Comparison of ENCODE assay signal across 8 mouse cellular contexts in genomic region chr3:9340788-9341187, GRCm38 (mm10).
DNase-seq lines count a peak whose midpoint lies in the region; ATAC-seq and TF ChIP-seq lines count a peak whose summit lies in the region.

No protein-coding gene starts in this region.

- H3K36me3 ChIP-seq in heart, embryonic 16.5 days (ENCODE audit: control insufficient read depth, insufficient read depth), result no peaks in the 10 kb centered on the region
- no peaks in the 10 kb centered on the region for H3K36me3 ChIP-seq in testis, adult 2 months (ENCODE audit: control insufficient read depth, insufficient read depth, low read length)

- no peaks in the 10 kb centered on the region for H3K9me3 ChIP-seq in heart, embryonic 16.5 days (replicated peaks; ENCODE audit: control insufficient read depth, low read length)

- peak overlapping the region; percentile 75 for H3K4me2 ChIP-seq in heart, embryonic 16.5 days (ENCODE audit: low read depth, low read length)

- H3K27me3 ChIP-seq in heart, embryonic 16.5 days (ENCODE audit: control insufficient read depth, insufficient read depth, low read length), result 0 out of 2 replicates have a peak, but pooled peaks cover 2% of the 10 kb centered on the region
- H3K27me3 ChIP-seq in testis, adult 2 months (ENCODE audit: control insufficient read depth, insufficient read depth, low read length), result no peaks in the 10 kb centered on the region

- H3K27ac ChIP-seq in cortical plate, adult 2 months (ENCODE audit: insufficient read depth, low read length), result no peak overlapping the region
- no peak overlapping the region for H3K27ac ChIP-seq in heart, embryonic 16.5 days (ENCODE audit: low read length)
- no peak overlapping the region for H3K27ac ChIP-seq in testis, adult 2 months (ENCODE audit: control insufficient read depth, insufficient read depth, low read depth, low read length)

- peak overlapping the region; percentile 64 for H3K9ac ChIP-seq in heart, embryonic 16.5 days (ENCODE audit: low read length)

- DNase-seq in gastrocnemius, adult 18-20 months (ENCODE audit: low spot score), result peak; percentile 28
- DNase-seq in gastrocnemius, postnatal 25 days, result no peak
- peak; percentile 74 for DNase-seq in kidney, postnatal 10 days
- DNase-seq in lung, postnatal 25 days (ENCODE audit: low spot score), result peak; percentile 43
- DNase-seq in c-Kit-positive CD71-positive TER-119-positive erythroid progenitor cells, embryonic 14.5 days (ENCODE audit: low spot score), result no peak

- WGBS in heart, embryonic 16.5 days, result 5% methylated on average over 15 of the region's 15 CpGs

- TF ChIP-seq CTCF in cortical plate, adult 2 months (IDR thresholded peaks at IDR 0.05; ENCODE audit: extremely low read depth, insufficient read depth, low read length), result no peak
- TF ChIP-seq CTCF in testis, adult 2 months (IDR thresholded peaks at IDR 0.05; ENCODE audit: control insufficient read depth, insufficient read depth, insufficient replicate concordance, low read depth, low read length), result no peak

- peak overlapping the region; percentile 30 for H3K4me3 ChIP-seq in cortical plate, adult 2 months (ENCODE audit: insufficient read depth, low read length)
- H3K4me3 ChIP-seq in heart, embryonic 16.5 days (ENCODE audit: low read length), result peak overlapping the region; percentile 49
- peak overlapping the region; percentile 38 for H3K4me3 ChIP-seq in testis, adult 2 months (ENCODE audit: control insufficient read depth, low read depth, low read length)

- ATAC-seq in heart, embryonic 16.5 days (replicated peaks; ENCODE audit: extremely low read depth, insufficient read depth, low FRiP score), result peak; percentile 58; the same call in 1 of the 2 replicates

- TF ChIP-seq POLR2A in cortical plate, adult 2 months (IDR thresholded peaks at IDR 0.05; ENCODE audit: extremely low read depth, insufficient read depth, low read length), result no peak
- no peak for TF ChIP-seq POLR2A in testis, adult 2 months (IDR thresholded peaks at IDR 0.05; ENCODE audit: control insufficient read depth, low read depth, low read length)

- no peaks in the 10 kb centered on the region for H3K4me1 ChIP-seq in cortical plate, adult 2 months (ENCODE audit: control insufficient read depth, insufficient read depth, low read length)
- peaks cover 8% of the 10 kb centered on the region for H3K4me1 ChIP-seq in heart, embryonic 16.5 days (ENCODE audit: control insufficient read depth, insufficient read depth, low read length)
- H3K4me1 ChIP-seq in testis, adult 2 months (ENCODE audit: control insufficient read depth, insufficient read depth, low read length), result peaks cover 2% of the 10 kb centered on the region; the same call in 1 of the 2 replicates

Comparison
In these comparisons a context has a peak if more than half of its experiments do, and no peak if none do; other contexts are left out.
1. DNase-seq: peak in gastrocnemius, adult 18-20 months (single experiment), kidney, postnatal 10 days (single experiment) and lung, postnatal 25 days (single experiment); none in gastrocnemius, postnatal 25 days (single experiment) and c-Kit-positive CD71-positive TER-119-positive erythroid progenitor cells, embryonic 14.5 days (single experiment).
2. Peak in every context shown above with its lines, with median percentiles within 50 percentile points of each other: H3K4me3 ChIP-seq.